Mouse (Mus musculus) mature B cell (primary cell): ENCODE measurements around the gene Gfm2.

Experiments
- in situ Hi-C: fragments of 300-500 bp; cut with MboI; formaldehyde crosslinking; loops from 2 replicates; pipeline ENCODE4 v1.14.3; 2019

Gene Gfm2

DNA sequence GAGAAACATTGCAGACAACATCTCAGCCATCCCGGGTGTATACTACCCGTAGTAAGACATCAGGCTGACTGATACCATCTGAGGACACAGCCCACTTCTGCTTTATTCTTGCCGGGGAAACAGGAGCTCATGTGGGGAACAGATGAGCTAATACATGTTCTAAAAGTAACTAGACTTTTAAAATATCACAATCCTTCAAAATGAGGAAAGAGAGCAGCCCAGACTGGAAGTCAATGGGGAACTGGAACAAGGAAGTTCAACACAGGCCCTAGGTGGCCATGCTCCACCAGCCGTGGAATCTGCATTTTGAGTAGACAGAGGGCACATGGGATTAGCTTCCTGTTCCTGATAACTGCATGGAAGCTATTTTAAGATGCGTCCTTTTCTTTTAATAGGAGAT, 50.0 kb downstream of the Gfm2 start:
- in situ Hi-C loops = no loop called here

- in situ Hi-C loops = no loop called here
These were observed 54.9 kb downstream of the Gfm2 start for GRCm38 (mm10) chr13:97192649-97193048.

DNA sequence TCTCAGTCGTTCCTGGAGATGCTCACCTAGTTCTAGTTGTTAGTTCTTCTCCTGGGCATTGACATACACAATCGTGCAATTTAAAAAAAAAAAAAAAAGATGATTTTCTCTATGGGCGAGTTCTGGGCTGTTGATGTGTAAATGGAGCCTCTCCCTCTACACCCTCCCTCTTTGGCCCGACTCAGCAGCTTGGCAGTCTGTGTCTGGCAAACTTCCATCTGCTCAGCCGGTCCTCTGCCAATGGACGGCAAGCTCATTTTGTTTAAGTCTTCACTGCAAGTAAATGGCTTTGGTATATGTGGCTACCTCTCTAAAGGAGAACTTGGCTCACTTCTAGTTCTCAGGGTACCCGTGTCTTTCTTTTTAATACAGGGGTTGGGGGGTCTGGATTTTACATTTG, 55.7 kb downstream of the Gfm2 start:
- in situ Hi-C loops = no loop called here

DNA sequence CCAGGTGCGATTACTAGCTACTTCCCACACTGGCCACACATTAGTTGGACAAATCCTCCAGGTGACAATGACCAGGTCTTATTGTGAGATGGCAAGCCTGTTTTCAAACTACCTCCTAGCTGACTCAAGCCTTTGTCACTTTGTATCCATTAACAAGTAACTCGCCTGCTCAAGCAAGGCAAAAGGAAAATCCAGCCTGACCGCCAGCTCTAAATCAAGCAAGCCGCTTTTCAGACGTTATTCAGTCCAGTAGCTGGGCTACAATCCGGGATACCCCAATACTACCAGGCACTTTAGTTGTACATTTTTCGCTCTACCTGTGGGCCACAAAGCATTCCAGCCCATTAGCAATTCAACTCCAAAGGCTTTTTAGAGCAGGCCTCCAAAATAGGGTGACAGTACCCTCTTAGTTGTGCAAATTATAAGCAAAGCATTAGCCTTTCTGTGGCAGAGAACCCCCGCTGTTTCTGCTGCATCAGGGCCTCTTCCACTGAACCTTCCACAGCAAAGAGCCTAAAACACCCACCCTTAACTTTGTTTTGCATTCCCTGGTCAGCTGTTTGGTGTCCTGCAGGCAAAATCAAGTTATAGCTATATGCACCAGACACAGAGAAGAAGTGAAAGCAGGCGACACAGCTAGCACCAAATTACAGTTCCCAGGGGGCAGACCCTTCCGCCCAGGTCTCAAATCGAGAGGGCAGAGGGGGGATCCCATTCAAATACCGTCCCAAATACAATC, 58.6 kb downstream of the Gfm2 start:
- in situ Hi-C loops = no loop called here

DNA sequence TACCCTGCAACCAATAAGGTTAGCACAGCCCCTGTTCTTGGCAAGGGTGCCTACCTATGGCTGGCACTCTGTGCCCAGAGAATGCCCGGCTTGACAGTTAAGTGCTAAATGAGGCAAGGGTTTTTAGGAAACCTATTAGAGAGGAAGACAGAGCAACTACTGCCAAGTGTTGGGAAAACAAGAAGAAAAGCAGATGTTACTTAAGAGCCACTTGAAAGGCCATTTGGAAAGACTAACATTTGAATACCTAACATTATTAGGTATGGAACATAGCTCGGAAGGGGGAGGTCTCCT, 59.1 kb downstream of the Gfm2 start:
- in situ Hi-C loops = no loop called here

DNA sequence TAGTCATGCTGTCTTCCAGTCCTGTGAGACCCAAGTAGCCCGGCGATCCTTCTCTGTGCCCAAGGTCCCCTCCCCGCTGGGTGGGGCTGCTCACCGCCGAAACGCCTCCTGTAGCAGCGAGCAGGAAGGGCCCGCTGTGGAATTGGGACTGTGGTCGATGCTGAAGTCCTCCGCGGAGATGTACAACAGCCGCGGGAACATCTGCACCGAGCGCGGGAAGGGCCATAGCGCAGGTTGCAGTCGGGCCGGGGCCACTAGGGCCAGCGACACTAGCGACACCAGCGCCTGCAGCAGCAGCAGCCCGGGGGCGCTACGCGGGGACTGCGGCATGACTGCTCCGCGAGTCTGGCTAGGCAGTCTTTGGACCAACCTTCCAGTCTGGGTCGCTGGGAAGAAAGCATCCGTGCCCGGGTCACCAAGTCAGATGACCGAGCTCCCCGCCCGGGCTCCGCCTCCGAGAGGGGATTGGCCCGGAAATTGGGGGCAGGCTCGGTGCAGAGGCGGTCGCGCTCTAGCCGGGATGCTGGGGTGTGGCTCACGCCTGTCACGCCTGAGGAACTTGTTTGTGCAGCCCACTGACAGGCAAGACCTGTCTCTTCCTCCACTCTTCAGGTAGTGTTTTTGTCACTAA, 60.3 kb downstream of the Gfm2 start, which contains the start of gene Hexb:
Hexb (minus strand) TSS at position 426 of the 631 bp plus-strand sequence.
- in situ Hi-C loops = no loop called here

GRCm38 (mm10) chr13:97199123-97199522, 61.4 kb downstream of the Gfm2 start:
- in situ Hi-C loops = no loop called here

DNA sequence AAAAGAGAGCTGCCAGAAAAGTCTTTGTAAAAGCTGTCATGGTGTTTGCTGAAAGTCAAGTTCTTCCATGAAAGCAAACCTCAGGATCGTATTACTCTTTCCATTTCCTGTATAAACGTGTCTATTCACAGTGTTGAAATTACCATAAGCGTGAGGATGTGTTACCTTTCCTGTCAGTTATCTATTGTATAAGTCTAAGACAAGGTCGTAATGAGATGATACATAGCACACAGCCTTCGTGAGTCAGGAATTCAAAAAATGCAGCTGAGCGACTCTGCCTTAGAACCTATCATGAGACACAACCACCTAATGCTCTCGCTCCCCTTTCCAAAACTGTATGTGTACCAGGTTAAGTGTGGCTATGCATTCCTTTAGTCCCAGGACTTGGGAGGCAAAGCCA, 63.3 kb downstream of the Gfm2 start:
- in situ Hi-C loops = no loop called here

- in situ Hi-C loops = no loop called here
These were observed 64.2 kb downstream of the Gfm2 start for GRCm38 (mm10) chr13:97201896-97202295.

DNA sequence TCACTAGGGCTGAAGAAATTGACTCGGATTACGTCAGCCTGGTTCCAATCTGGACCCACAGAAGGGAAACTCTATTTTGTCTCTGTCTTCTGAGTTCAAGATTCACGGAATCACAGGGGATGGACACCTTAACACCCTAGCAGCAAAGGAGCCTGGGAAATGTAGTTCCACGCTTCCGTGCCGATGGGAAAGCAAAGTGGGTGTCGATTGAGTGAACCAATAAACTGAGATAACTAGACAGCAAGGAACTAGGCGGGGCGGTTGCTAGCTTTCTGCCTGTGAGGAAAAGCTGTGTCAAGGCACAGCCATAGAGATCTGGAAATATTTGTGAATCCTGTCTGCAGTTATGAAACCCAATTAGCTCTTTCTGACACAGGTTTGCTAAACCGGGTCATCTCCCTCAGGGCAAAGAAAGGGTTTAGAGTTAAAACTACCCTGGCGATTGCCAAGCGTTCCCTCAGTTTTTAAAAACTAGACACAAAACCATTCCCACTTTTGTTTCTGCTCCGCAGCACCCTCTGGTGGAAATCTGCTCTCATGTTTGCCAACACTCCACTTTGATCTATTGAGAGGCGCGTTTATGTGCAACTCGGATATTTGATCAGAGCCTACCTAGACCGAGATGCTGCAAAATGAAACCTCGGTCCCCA, 67.4 kb downstream of the Gfm2 start:
- in situ Hi-C loops = no loop called here

DNA sequence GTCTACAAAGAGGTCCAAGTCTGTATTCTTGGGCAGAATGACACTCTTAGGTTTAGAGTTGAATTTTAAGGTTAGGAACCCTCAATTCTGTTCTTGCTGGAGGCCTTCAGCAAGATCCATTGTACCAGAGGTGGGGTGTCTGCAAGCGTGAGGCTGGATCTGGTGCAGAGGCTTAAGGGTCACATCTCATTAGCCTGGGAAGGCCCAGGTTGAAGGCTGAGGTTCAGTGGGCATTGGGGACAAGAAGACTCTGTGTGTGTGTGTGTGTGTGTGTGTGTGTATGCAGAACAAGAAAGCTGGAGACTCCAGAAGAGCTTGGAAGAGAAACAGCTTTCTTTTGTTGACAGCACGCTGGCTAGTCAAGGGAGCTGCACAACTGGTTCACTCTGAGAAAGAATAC, 68.3 kb downstream of the Gfm2 start:
- in situ Hi-C loops = no loop called here

DNA sequence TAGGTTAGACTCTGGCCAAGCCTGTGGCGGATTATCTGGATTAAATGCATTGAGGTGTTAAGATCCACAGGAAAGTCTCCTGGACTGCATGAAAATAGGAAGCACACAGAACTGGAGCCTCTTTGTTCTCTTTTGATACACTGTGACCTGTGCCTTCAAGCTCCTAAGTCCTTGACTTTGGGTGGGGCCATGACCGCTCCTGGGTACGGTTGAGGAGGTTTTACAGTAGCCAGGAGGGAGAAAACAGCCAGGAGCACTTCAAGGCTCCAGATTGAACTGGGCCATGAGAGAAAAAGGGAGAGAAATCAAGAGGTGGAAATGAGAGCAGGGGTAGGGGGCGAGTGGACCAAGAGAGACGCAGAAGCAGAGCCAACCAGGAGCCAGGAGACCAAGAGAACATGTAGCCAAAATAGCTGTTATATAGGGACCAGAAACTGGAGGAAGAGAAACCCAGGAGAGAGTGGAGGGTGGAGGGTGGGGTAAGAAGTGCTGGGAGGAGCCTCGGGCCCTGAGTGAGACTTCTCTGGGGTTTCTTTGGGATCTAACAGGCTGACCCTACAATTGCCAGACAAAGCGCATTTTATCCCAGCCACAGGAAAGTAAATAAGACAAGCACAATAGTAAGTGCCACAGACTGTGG, 69.9 kb downstream of the Gfm2 start:
- in situ Hi-C loops = no loop called here

DNA sequence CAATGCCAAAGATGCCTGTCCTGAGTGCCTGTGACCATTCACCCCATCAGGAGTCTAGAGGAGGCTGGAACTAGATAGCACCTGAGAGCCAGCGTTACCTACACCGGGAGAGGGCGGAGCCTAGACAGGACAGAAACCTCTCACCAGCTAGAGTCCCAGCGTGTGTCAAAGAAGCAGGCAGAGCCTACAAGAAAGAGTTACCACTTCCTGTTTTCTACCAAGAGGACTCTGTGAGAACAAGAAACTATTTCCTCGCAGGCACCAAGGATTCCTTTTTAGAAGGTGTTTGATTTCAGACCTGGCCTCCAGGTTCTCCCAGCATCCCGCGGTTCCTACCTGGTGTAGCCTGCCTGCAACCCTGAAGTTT, 70.4 kb downstream of the Gfm2 start:
- in situ Hi-C loops = no loop called here

DNA sequence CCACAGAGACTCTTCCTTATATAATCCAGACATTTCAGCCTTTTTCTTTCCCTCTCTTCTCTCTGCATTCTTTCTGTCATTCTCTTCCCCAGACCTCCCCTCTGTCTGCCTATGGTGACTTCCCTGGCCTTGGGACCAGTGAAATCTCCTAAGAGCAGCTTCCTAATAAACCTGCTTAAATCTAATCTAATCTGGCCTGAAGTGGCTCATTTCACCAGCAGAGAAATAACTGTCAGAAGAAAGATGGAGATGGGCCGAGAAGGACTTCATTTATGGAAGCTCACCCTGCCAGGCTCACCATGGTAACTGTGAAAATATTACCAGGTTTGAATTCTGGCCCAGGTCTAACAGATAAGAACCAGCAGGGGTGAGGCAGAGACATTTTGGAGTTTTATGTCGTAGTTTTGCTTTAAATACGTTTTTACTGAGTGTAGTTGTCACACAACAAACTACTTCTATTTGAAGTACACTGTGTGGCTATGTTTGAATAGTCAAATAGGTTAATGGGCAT, 70.8 kb downstream of the Gfm2 start:
- in situ Hi-C loops = no loop called here

- in situ Hi-C loops = no loop called here
These were observed 77.0 kb downstream of the Gfm2 start for GRCm38 (mm10) chr13:97214583-97215268.

DNA sequence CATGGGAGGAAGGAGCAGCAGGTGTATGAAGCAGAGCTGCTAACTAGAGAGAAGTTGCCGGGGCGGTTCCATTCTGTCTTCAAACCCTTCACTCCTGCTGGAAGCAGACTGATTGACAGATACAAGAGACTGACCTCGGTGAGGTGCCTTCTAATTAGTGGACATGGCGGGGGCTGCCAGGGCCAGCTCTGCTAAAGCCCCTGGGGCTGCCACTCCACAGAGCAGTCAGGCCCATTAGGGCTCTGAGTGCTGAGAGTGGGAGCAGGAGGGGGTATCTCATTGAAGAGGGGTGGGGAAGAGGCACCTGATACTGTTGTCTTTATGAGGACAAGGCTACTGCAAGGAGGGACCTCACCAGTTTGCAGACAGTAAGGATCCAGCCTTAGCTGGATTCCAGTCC, 77.8 kb downstream of the Gfm2 start:
- in situ Hi-C loops = no loop called here

DNA sequence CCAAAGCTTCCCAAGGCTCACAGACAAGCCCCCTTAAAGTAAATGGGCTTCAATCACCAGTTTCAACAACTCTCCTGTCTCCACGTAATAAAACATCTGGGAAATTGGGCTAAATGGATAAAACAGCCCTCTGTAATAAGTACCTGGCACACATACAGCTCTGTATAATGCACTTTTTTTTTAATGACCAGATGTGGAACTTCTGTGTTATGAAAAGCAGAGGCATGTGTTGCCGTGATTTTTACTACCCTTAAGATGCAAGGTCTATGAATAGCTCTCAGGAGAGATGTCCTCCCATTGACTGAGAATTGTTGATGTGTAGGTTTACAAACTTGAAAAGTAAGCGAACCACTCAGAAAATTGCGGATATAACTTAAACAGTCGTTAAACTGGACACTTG, 78.5 kb downstream of the Gfm2 start:
- in situ Hi-C loops = no loop called here

GRCm38 (mm10) chr13:97220022-97220421, 82.3 kb downstream of the Gfm2 start:
- in situ Hi-C loops = no loop called here

GRCm38 (mm10) chr13:97223856-97224255, 86.1 kb downstream of the Gfm2 start:
- in situ Hi-C loops = no loop called here

DNA sequence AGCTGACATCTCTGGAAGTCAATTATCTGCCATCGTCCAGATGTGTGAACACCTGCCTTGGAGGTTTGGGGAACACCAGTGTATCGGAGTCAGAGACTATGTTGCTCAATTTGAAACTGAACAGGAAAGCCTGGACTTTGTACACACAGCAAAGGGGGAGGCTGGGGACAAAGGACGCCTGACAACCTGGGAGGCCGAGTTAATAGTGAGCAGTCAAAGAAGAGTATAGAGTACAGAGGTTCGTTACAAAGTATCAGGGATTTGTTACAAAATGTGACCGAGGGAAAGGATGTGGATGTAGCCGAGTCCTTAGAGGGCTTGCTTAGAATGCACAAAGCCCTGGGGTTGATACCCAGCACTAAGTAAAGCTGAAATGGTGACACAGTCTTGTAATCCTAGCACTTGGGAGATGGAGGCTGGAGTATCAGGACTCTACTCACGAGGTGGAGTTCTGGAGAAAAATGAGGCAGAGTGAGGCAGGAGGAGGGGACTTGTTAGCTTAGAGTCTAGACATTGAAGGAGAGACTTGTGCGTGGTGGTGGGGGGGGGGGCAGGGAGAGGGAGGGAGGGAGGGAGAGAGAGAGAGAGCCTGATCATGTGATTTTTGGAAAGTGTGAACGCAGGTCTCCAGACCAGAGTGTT, 86.7 kb downstream of the Gfm2 start:
- in situ Hi-C loops = no loop called here

DNA sequence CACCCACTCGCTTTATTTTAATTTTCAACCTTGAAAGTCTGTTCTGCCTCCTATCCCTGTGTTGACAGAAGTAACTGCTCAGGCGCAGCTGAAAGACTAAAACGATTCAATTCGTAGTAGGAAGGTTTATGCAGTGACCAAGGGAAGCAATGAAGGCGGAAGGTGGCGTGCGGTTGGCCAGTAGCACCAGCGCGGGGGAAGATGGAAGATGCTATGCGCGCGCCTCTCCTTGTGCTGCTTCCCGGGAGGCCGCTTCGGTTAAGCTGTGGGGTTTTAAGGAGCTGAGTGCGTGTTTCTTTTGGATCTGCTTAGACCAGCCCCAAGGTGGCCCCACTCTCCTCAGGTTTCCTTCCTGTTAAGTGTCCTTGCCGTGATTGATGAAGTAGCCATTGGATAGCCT, 87.4 kb downstream of the Gfm2 start:
- in situ Hi-C loops = loop anchor here (25.0 kb wide), 1 partner anchor 1037 kb away; the partner anchor contains the start of genes Ankra2 and Utp15
